Mouse (Mus musculus) limb, embryonic 13.5 days (tissue): ENCODE data around the gene Tmcc1. TPM values are rescaled to one million over a fixed set of nuclear protein-coding genes. Genes with fewer than 3 reads are reported as not detected.

Experiments
- ATAC-seq: fragments of 200-750 bp; cut with Nextera tagmentation; 2 replicates; pipeline ENCODE4 v1.8.0; 2017; ENCODE audit warnings: low read depth, moderate number of reproducible peaks, moderate TSS enrichment; ENCODE audit not compliant: low FRiP score
- H3K27ac ChIP-seq: fragments of 300-500 bp; sonication (generic); 2 replicates; pipeline ENCODE4 v1.5.1; 2015; ENCODE audit warnings: inconsistent platforms, mild to moderate bottlenecking, moderate library complexity
- H3K27me3 ChIP-seq: fragments of 300-500 bp; sonication (generic); 2 replicates; pipeline ENCODE4 v1.6.1; 2015; ENCODE audit warnings: mild to moderate bottlenecking, inconsistent platforms
- H3K36me3 ChIP-seq: fragments of 300-500 bp; sonication (generic); 2 replicates; pipeline ENCODE4 v1.6.1; 2015; ENCODE audit warnings: inconsistent platforms, mild to moderate bottlenecking, moderate library complexity
- H3K4me1 ChIP-seq: fragments of 300-500 bp; sonication (generic); 2 replicates; pipeline ENCODE4 v1.6.1; 2015; ENCODE audit warnings: inconsistent platforms
- H3K4me2 ChIP-seq: fragments of 300-500 bp; sonication (generic); replicated peaks from 2 replicates; pipeline ENCODE4 v1.6.1; 2015; ENCODE audit warnings: inconsistent platforms, mild to moderate bottlenecking, moderate library complexity
- H3K4me3 ChIP-seq: fragments of 300-500 bp; sonication (generic); 2 replicates; pipeline ENCODE4 v1.5.1; 2015; ENCODE audit warnings: moderate library complexity, mild to moderate bottlenecking, inconsistent platforms
- H3K9ac ChIP-seq: fragments of 300-500 bp; sonication (generic); 2 replicates; pipeline ENCODE4 v1.6.1; 2015; ENCODE audit warnings: mild to moderate bottlenecking, inconsistent platforms
- H3K9me3 ChIP-seq: fragments of 300-500 bp; sonication (generic); 2 replicates; pipeline ENCODE4 v1.6.1; 2016; ENCODE audit warnings: inconsistent platforms
- WGBS: fragments of 180-500 bp; shearing (Covaris S2); methylation state at CpG from one replicate; pipeline ENCODE4 v1.1.7; 2015; 5-methylcytosine and 5-hydroxymethylcytosine counted together
- polyA plus RNA-seq: library from polyadenylated mRNA; unstranded; fragments of >200 nt; fragmentation: Nextera tagmentation; extraction: Ambion mirVana; gene quantifications from 2 replicates; pipeline ENCODE4 v1.2.1, GENCODE M21; 2015

Gene Tmcc1
- polyA plus RNA-seq, 1 experiment from 2014 or later: 18.8 TPM

GRCm38 (mm10) chr6:116005275-116005958, 187.9 kb downstream of the Tmcc1 start:
- no peak overlapping the region for H3K9ac ChIP-seq
- H3K27me3 ChIP-seq: no peaks in the 10 kb centered on the region
- no peak for ATAC-seq
- H3K27ac ChIP-seq: no peak overlapping the region
- H3K4me1 ChIP-seq: peaks cover 21% of the 10 kb centered on the region
- no peaks in the 10 kb centered on the region for H3K36me3 ChIP-seq
- WGBS: 74% methylated on average over 17 of the region's 17 CpGs
- H3K4me2 ChIP-seq: no peak overlapping the region
- H3K9me3 ChIP-seq: no peaks in the 10 kb centered on the region
- H3K4me3 ChIP-seq: no peak overlapping the region

DNA sequence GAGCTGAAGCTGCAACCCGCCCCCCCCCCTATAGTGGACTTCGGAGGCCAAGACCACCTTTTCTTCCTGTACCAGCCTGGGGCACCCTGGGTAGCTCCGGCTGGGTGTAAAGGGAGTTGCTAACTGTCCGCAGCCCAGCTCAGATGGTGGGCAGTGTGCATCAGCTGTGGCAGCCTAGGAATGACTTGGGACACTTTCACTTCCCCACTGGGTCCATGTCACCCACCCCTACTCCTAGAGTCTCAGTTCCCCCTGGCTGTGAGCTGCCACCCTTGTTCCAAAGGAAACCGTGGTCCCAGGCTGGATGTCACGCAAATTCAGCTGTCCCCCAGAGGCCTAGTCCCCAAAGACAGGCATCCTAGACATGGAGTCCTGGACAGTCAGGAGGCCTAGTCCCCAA, 188.6 kb downstream of the Tmcc1 start:
- Histone ChIP-seq H3K9ac (peak overlapping the region; percentile 35; the same call in 1 of the 2 replicates), H3K27me3 (no peaks in the 10 kb centered on the region), H3K4me1 (peaks cover 21% of the 10 kb centered on the region), H3K4me2 (no peak overlapping the region), H3K9me3 (no peaks in the 10 kb centered on the region), H3K4me3 (no peak overlapping the region), H3K36me3 (no peaks in the 10 kb centered on the region), H3K27ac (peak overlapping the region; percentile 15; the same call in 1 of the 2 replicates)
- no peak for ATAC-seq
- WGBS: 86% methylated on average over 6 of the region's 6 CpGs

- H3K4me2 ChIP-seq: no peak overlapping the region
- H3K4me1 ChIP-seq: peaks cover 21% of the 10 kb centered on the region
- ATAC-seq: no peak
- no peaks in the 10 kb centered on the region for H3K27me3 ChIP-seq
- H3K9me3 ChIP-seq: no peaks in the 10 kb centered on the region
- H3K9ac ChIP-seq: peak overlapping the region; percentile 35
- H3K36me3 ChIP-seq: no peaks in the 10 kb centered on the region
- H3K27ac ChIP-seq: peak overlapping the region; percentile 15; the same call in 1 of the 2 replicates
- 10% methylated on average over 7 of the region's 7 CpGs for WGBS
- no peak overlapping the region for H3K4me3 ChIP-seq
Observed at GRCm38 (mm10) chr6:116004069-116004468, 189.2 kb downstream of the Tmcc1 start.

GRCm38 (mm10) chr6:116003516-116003915, 189.8 kb downstream of the Tmcc1 start:
- Histone ChIP-seq H3K9ac (no peak overlapping the region), H3K4me2 (no peak overlapping the region), H3K9me3 (no peaks in the 10 kb centered on the region), H3K4me1 (peaks cover 24% of the 10 kb centered on the region), H3K27ac (no peak overlapping the region; the same call in 1 of the 2 replicates), H3K4me3 (no peak overlapping the region), H3K27me3 (no peaks in the 10 kb centered on the region), H3K36me3 (no peaks in the 10 kb centered on the region)
- no peak for ATAC-seq
- WGBS: 65% methylated on average over 5 of the region's 5 CpGs

DNA sequence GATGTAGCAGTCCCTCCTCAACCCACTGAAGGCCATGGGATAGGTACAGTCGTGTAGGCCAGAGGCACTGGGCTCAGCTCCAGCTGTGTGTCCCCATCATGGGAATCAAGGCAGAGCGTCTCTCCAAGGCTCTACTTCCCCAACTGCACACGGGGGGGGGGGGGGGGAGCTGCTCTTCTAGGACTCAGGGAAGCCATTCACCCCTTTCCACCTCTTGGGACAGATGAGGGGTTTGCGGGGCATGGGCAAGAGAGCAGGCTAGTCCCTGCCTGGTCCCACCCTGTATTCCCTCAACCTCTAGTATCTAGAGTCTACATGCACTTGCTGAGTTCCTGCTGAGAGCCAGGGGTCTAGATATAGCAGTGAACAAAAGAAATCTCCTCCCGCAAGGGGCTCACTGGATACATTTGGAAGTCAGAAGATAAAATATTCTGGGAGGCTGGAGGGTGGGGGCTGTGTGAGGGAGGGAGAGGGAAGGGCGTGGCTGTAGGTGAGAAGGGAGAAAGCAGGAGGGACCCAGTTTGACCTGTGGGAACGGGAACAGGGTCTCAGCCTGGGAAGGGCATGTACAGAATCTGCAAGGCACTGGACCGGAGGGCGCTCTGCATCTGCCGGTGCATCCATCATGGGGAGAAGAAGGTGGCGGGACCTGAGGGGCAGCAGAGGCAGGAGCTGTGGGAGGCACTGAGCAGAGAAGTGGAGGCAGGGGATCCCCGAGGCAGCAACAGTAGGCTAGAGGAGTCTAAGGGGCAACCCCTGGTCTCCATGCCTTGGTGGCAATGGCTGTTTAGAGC, 190.8 kb downstream of the Tmcc1 start:
- no peaks in the 10 kb centered on the region for H3K27me3 ChIP-seq
- H3K27ac ChIP-seq: no peak overlapping the region
- H3K36me3 ChIP-seq: no peaks in the 10 kb centered on the region
- no peak for ATAC-seq
- no peaks in the 10 kb centered on the region for H3K9me3 ChIP-seq
- no peak overlapping the region for H3K4me3 ChIP-seq
- WGBS: 73% methylated on average over 12 of the region's 12 CpGs
- H3K9ac ChIP-seq: no peak overlapping the region
- peaks cover 34% of the 10 kb centered on the region for H3K4me1 ChIP-seq
- H3K4me2 ChIP-seq: no peak overlapping the region

GRCm38 (mm10) chr6:116000851-116001250, 192.4 kb downstream of the Tmcc1 start:
- 76% methylated on average over 5 of the region's 5 CpGs for WGBS
- peaks cover 32% of the 10 kb centered on the region for H3K4me1 ChIP-seq

DNA sequence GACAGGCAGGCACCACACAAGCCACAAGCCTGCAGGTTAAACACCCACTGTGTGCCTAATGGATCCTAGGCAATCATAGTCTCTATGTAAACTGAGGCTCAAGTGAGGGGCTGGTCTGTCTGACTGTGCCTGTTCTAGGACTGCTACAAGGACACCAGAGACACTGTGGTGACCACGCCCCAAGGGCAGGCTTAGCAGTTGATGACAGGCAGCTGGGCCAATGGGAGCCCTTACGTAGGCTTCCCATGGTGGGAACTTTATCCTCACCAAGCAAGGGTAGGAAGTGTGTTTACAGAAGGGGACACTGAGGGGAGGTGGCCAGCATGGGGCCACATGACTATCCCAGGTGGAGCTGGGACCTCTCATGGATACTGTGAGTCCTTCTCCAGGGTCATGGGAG, 194.1 kb downstream of the Tmcc1 start:
- H3K27ac ChIP-seq: no peak overlapping the region
- whole genome bisulfite sequencing: 83% methylated on average over 2 of the region's 2 CpGs
- no peak overlapping the region for H3K4me2 ChIP-seq
- peaks cover 9% of the 10 kb centered on the region for H3K27me3 ChIP-seq
- H3K9me3 ChIP-seq: no peaks in the 10 kb centered on the region
- peaks cover 32% of the 10 kb centered on the region for H3K4me1 ChIP-seq
- no peaks in the 10 kb centered on the region for H3K36me3 ChIP-seq
- no peak overlapping the region for H3K4me3 ChIP-seq
- H3K9ac ChIP-seq: no peak overlapping the region
- ATAC-seq: no peak

More at GRCm38 (mm10) chr6:116000851-116001250, 192.4 kb downstream of the Tmcc1 start:
- no peak overlapping the region for H3K27ac ChIP-seq
- H3K4me2 ChIP-seq: no peak overlapping the region
- H3K27me3 ChIP-seq: peaks cover 4% of the 10 kb centered on the region; the same call in 1 of the 2 replicates
- H3K9ac ChIP-seq: no peak overlapping the region
- no peak overlapping the region for H3K4me3 ChIP-seq
- H3K36me3 ChIP-seq: no peaks in the 10 kb centered on the region
- no peaks in the 10 kb centered on the region for H3K9me3 ChIP-seq
- ATAC-seq: no peak

DNA sequence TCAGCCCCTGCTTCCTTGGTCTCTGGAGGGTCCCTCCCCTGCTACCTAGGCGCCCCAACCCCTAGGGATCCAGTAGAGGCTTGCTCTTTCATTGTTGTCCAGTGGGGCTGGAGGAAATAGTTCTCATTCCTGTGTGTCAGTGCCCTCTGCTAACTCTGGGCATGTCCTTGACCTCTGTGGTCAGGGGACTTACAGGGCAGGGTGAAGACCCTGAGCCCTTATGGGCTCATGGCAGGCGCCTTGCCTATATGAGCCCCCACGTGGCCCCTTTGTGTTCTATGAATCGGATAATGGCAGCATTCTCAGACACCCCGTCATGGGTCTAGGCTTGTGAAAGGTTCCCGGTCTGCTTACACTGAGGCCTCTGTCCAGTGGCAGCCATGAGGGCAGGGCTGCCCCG, 194.5 kb downstream of the Tmcc1 start:
- H3K4me2 ChIP-seq: no peak overlapping the region
- no peaks in the 10 kb centered on the region for H3K9me3 ChIP-seq
- H3K27ac ChIP-seq: no peak overlapping the region
- H3K9ac ChIP-seq: no peak overlapping the region
- peaks cover 13% of the 10 kb centered on the region for H3K27me3 ChIP-seq
- ATAC-seq: no peak
- peaks cover 32% of the 10 kb centered on the region for H3K4me1 ChIP-seq
- 84% methylated on average over 7 of the region's 7 CpGs for WGBS
- no peaks in the 10 kb centered on the region for H3K36me3 ChIP-seq
- H3K4me3 ChIP-seq: no peak overlapping the region

DNA sequence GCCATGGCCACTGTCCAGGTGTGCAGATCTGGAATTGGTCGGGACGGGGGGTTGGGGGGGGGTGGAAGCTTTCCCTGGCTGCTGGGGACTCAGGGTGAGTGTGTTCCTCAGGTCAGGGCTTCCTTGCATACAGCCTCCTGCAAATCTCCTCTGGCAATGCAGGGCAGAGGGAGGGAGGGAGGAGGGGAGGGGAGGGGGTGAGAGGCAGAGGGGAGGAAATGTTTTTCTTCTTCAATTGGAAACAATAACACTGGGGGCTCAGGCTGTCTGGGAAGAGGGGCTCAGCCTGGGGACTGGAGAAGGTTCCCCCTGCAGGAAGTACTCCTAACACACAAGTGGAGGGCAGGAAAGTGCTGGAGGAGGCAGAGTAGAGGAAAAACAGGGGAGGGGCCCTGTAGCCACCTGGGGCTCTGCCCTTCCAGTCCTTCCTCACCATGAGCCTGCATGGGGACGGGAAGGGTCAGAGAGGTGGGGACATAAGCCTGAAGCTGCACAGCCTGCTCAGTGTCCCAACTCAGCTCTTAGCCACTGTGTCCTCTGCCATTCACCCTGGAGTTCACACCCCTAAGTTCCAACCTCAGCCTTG, 195.5 kb downstream of the Tmcc1 start:
- H3K4me3 ChIP-seq: no peak overlapping the region
- 11% methylated on average over 3 of the region's 3 CpGs for WGBS
- peaks cover 23% of the 10 kb centered on the region for H3K27me3 ChIP-seq
- peak overlapping the region; percentile 55; the same call in 1 of the 2 replicates for H3K27ac ChIP-seq
- no peaks in the 10 kb centered on the region for H3K9me3 ChIP-seq
- H3K4me2 ChIP-seq: no peak overlapping the region
- H3K36me3 ChIP-seq: no peaks in the 10 kb centered on the region
- ATAC-seq: no peak
- H3K9ac ChIP-seq: no peak overlapping the region
- peaks cover 40% of the 10 kb centered on the region for H3K4me1 ChIP-seq

GRCm38 (mm10) chr6:115996171-115996851, 197.0 kb downstream of the Tmcc1 start:
- H3K4me1 ChIP-seq: peaks cover 54% of the 10 kb centered on the region

DNA sequence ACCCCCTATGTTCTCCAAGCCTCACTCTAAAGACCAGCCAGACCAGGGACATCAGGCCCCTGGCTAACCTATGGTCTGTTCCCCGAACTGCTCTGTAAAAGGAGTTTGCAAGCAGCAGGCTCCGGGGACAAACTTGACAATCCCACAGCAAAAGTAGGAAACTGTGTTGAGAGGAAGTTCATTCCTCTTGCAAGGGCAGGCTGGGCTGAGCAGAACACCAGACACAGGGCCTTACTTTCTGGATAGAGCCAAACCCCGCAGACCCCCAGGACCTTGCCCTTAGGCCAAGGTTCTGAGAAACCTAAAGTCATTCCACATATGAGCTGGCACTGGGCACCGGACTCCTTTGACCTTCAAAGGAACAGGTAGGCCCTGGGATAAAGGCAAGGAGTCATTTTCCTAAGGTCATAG, 197.8 kb downstream of the Tmcc1 start:
- ATAC-seq: no peak
- H3K27me3 ChIP-seq: peaks cover 45% of the 10 kb centered on the region
- H3K9me3 ChIP-seq: no peaks in the 10 kb centered on the region
- no peaks in the 10 kb centered on the region for H3K36me3 ChIP-seq
- no peak overlapping the region for H3K9ac ChIP-seq
- H3K4me3 ChIP-seq: peak overlapping the region; percentile 61; the same call in 1 of the 2 replicates
- WGBS: 48% methylated on average over 4 of the region's 4 CpGs
- peak overlapping the region; percentile 61; the same call in 1 of the 2 replicates for H3K27ac ChIP-seq
- peak overlapping the region; percentile 91 for H3K4me2 ChIP-seq
- peaks cover 58% of the 10 kb centered on the region for H3K4me1 ChIP-seq

More at GRCm38 (mm10) chr6:115996171-115996851, 197.0 kb downstream of the Tmcc1 start:
- ATAC-seq: no peak
- WGBS: 31% methylated on average over 6 of the region's 6 CpGs
- no peaks in the 10 kb centered on the region for H3K9me3 ChIP-seq
- H3K4me2 ChIP-seq: no peak overlapping the region
- H3K36me3 ChIP-seq: no peaks in the 10 kb centered on the region
- H3K9ac ChIP-seq: no peak overlapping the region
- no peak overlapping the region; the same call in 1 of the 2 replicates for H3K27ac ChIP-seq
- no peak overlapping the region for H3K4me3 ChIP-seq
- peaks cover 38% of the 10 kb centered on the region for H3K27me3 ChIP-seq
